Mouse (Mus musculus) kidney, adult 2 months (tissue): ENCODE data around the gene Pum2.

ENCODE experiments used
- CTCF ChIP-seq: fragments of 200-500 bp; conservative IDR thresholded peaks from 2 replicates; pipeline ENCODE4 v1.5.1; 2011; ENCODE audit warnings: low read depth, mild to moderate bottlenecking, control low read depth, low read length, moderate library complexity, mixed read lengths; ENCODE audit not compliant: insufficient read depth, insufficient read length
- POLR2A ChIP-seq: fragments of 200-500 bp; IDR thresholded peaks from one replicate; pipeline ENCODE4 v1.6.1; 2011; ENCODE audit warnings: low read depth, low read length, control low read depth

DNA sequence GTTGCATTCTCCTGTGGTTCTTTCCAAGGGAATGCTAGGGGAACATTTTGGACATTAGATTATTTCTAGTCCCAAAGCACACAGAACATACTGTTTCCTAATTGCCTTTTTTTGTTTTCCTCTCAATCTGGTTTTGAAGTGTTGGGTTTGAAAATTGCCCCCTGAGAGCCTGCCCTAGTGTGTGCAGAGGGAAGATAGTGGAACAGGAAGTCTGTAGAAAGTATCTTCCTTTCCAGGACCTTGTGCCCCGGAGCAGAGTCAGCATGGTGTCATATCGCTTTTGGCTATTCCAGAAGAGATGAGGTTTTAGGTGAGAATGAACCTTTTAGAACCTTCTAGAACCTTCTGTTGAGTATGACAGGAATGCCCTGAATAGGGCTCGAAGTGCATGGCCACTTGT, 102.8 kb downstream of the Pum2 start:
- no peak for TF ChIP-seq CTCF
- no peak for TF ChIP-seq POLR2A
